ENCODE assay signal across 10 mouse cellular contexts in genomic region chr15:86363841-86364295, GRCm38 (mm10).
DNase-seq lines count a peak whose midpoint lies in the region; ATAC-seq and TF ChIP-seq lines count a peak whose summit lies in the region.
"Had no signal": no experiment of that assay in that cellular context is flagged by ENCODE, and none has a peak within 500 bp of the region (broad histone marks: within the 10 kb centered on the region; RNA-seq: fewer than 3 reads in every experiment).

No protein-coding gene starts in this region.

- no peak overlapping the region for H3K9ac ChIP-seq in forebrain, embryonic 15.5 days (replicated peaks)
- no peak overlapping the region for H3K9ac ChIP-seq in liver, embryonic 15.5 days
- no peak overlapping the region for H3K9ac ChIP-seq in lung, postnatal 0 days (replicated peaks; ENCODE audit: low read depth)
- H3K9ac ChIP-seq: midbrain, embryonic 12.5 days had no signal

- H3K4me3 ChIP-seq in forebrain, embryonic 15.5 days = no peak overlapping the region
- no peak overlapping the region for H3K4me3 ChIP-seq in liver, embryonic 15.5 days (replicated peaks)
- H3K4me3 ChIP-seq in lung, postnatal 0 days (ENCODE audit: low read depth, low read length) = no peak overlapping the region
- H3K4me3 ChIP-seq: midbrain, embryonic 12.5 days had no signal

- no peaks in the 10 kb centered on the region for H3K9me3 ChIP-seq in forebrain, embryonic 15.5 days
- no peaks in the 10 kb centered on the region for H3K9me3 ChIP-seq in liver, embryonic 15.5 days (replicated peaks)
- no peaks in the 10 kb centered on the region for H3K9me3 ChIP-seq in lung, postnatal 0 days (ENCODE audit: low read length)
- H3K9me3 ChIP-seq: midbrain, embryonic 12.5 days had no signal

- 38% methylated on average over 4 of the region's 4 CpGs for WGBS in forebrain, embryonic 15.5 days
- 48% methylated on average over 4 of the region's 4 CpGs for WGBS in liver, embryonic 15.5 days (ENCODE audit: insufficient replicate concordance)
- WGBS in lung, postnatal 0 days = 81% methylated on average over 4 of the region's 4 CpGs

- intact Hi-C loops in heart, postnatal 25 days (cut with DNase I) = no loop called here

- DNase-seq in heart, adult 8-10 months (ENCODE audit: low spot score) = peak; percentile 13
- DNase-seq in heart, postnatal 25 days (ENCODE audit: low spot score) = no peak
- DNase-seq in MEL-GATA-1-ER (ENCODE audit: extremely low read depth, low read depth) = peak; percentile 68
- DNase-seq in adrenal gland, adult (ENCODE audit: inconsistent age in 2 of 2, low spot score in 1 of 2) = no peak
- no peak for DNase-seq in lung, postnatal 0 days (ENCODE audit: low spot score)

- no peaks in the 10 kb centered on the region for H3K36me3 ChIP-seq in forebrain, embryonic 15.5 days
- H3K36me3 ChIP-seq in liver, embryonic 15.5 days (replicated peaks) = no peaks in the 10 kb centered on the region
- H3K36me3 ChIP-seq in lung, postnatal 0 days (ENCODE audit: insufficient read depth, low read length) = no peaks in the 10 kb centered on the region
- H3K36me3 ChIP-seq: midbrain, embryonic 12.5 days had no signal

- H3K27ac ChIP-seq in forebrain, embryonic 15.5 days (replicated peaks) = peak overlapping the region; percentile 81
- H3K27ac ChIP-seq in liver, embryonic 15.5 days (replicated peaks) = 0 out of 2 replicates have a peak overlapping the region, but pooled peaks have one; percentile 7
- H3K27ac ChIP-seq in lung, postnatal 0 days (ENCODE audit: low read length) = no peak overlapping the region
- H3K27ac ChIP-seq: kidney, postnatal 0 days; midbrain, embryonic 12.5 days had no signal

- ATAC-seq in forebrain, embryonic 15.5 days (replicated peaks) = peak; percentile 48
- no peak for ATAC-seq in liver, embryonic 15.5 days (ENCODE audit: insufficient read depth)
- ATAC-seq in lung, postnatal 0 days = no peak
- ATAC-seq in erythroid progenitor cell, adult 5-6 weeks (replicated peaks; ENCODE audit: low FRiP score, poor library complexity, severe bottlenecking) = no peak

- no peak overlapping the region for H3K4me2 ChIP-seq in forebrain, embryonic 15.5 days (replicated peaks)
- H3K4me2 ChIP-seq in liver, embryonic 15.5 days = no peak overlapping the region
- H3K4me2 ChIP-seq in lung, postnatal 0 days (replicated peaks; ENCODE audit: low read depth, low read length) = no peak overlapping the region
- H3K4me2 ChIP-seq: midbrain, embryonic 12.5 days had no signal

- no peaks in the 10 kb centered on the region for H3K27me3 ChIP-seq in forebrain, embryonic 15.5 days
- no peaks in the 10 kb centered on the region for H3K27me3 ChIP-seq in liver, embryonic 15.5 days
- no peaks in the 10 kb centered on the region for H3K27me3 ChIP-seq in lung, postnatal 0 days (replicated peaks; ENCODE audit: insufficient read depth, low read length)
- H3K27me3 ChIP-seq: midbrain, embryonic 12.5 days had no signal

- peaks cover 59% of the 10 kb centered on the region for H3K4me1 ChIP-seq in forebrain, embryonic 15.5 days
- peaks cover 6% of the 10 kb centered on the region; the same call in 1 of the 2 replicates for H3K4me1 ChIP-seq in liver, embryonic 15.5 days (replicated peaks)
- no peaks in the 10 kb centered on the region for H3K4me1 ChIP-seq in lung, postnatal 0 days (ENCODE audit: insufficient read depth, low read depth, low read length)

- no peak for TF ChIP-seq CTCF in lung, postnatal 0 days (IDR thresholded peaks at IDR 0.05)

- no peak for TF ChIP-seq EP300 in lung, postnatal 0 days (IDR thresholded peaks at IDR 0.05)

Comparison
In these comparisons a context has a peak if more than half of its experiments do, and no peak if none do; other contexts are left out.
1. DNase-seq: peak in heart, adult 8-10 months (single experiment) and MEL-GATA-1-ER (single experiment); none in heart, postnatal 25 days (single experiment), adrenal gland, adult (0 of 2) and lung, postnatal 0 days (single experiment).